ENCODE assay signal across 15 mouse cellular contexts in genomic region chr13:47345576-47345975, GRCm38 (mm10).
DNase-seq lines count a peak whose midpoint lies in the region; ATAC-seq lines count a peak whose summit lies in the region.
"Had no signal": no experiment of that assay in that cellular context is flagged by ENCODE, and none has a peak within 500 bp of the region (broad histone marks: within the 10 kb centered on the region; RNA-seq: fewer than 3 reads in every experiment).

No protein-coding gene starts in this region.

- WGBS in kidney, embryonic 16.5 days, result 51% methylated on average over 9 of the region's 9 CpGs
- 43% methylated on average over 9 of the region's 9 CpGs for WGBS in embryonic facial prominence, embryonic 14.5 days

- no peaks in the 10 kb centered on the region for H3K27me3 ChIP-seq in kidney, embryonic 16.5 days (ENCODE audit: insufficient read depth, low read length)
- no peaks in the 10 kb centered on the region for H3K27me3 ChIP-seq in embryonic facial prominence, embryonic 14.5 days (replicated peaks; ENCODE audit: control insufficient read depth, insufficient read depth, low read length)
- H3K27me3 ChIP-seq: embryonic facial prominence, embryonic 13.5 days; forebrain, embryonic 13.5 days had no signal

- H3K4me3 ChIP-seq in kidney, embryonic 16.5 days (ENCODE audit: low read length), result no peak overlapping the region
- H3K4me3 ChIP-seq in embryonic facial prominence, embryonic 14.5 days (ENCODE audit: low read depth, low read length), result no peak overlapping the region
- H3K4me3 ChIP-seq: embryonic facial prominence, embryonic 13.5 days; forebrain, embryonic 13.5 days; heart, embryonic 13.5 days; limb, embryonic 12.5 days had no signal

- no peak overlapping the region for H3K27ac ChIP-seq in kidney, embryonic 16.5 days (ENCODE audit: low read length)
- no peak overlapping the region for H3K27ac ChIP-seq in embryonic facial prominence, embryonic 14.5 days (replicated peaks; ENCODE audit: low read depth, low read length)
- H3K27ac ChIP-seq: embryonic facial prominence, embryonic 13.5 days; forebrain, embryonic 13.5 days; heart, embryonic 13.5 days; limb, embryonic 12.5 days had no signal

- H3K4me1 ChIP-seq in kidney, embryonic 16.5 days (ENCODE audit: insufficient read depth, low read length), result no peaks in the 10 kb centered on the region
- no peaks in the 10 kb centered on the region for H3K4me1 ChIP-seq in embryonic facial prominence, embryonic 14.5 days (ENCODE audit: control insufficient read depth, insufficient read depth, low read length)
- H3K4me1 ChIP-seq: embryonic facial prominence, embryonic 13.5 days; limb, embryonic 12.5 days had no signal

- no peak for ATAC-seq in kidney, embryonic 16.5 days (ENCODE audit: low FRiP score, low TSS enrichment)
- ATAC-seq in embryonic facial prominence, embryonic 14.5 days (ENCODE audit: low read depth), result no peak
- no peak for ATAC-seq in erythroid progenitor cell, adult 5-6 weeks (replicated peaks; ENCODE audit: low FRiP score, poor library complexity, severe bottlenecking)
- ATAC-seq: forebrain, embryonic 13.5 days had no signal

- no peaks in the 10 kb centered on the region for H3K9me3 ChIP-seq in kidney, embryonic 16.5 days (ENCODE audit: low read length)
- no peaks in the 10 kb centered on the region for H3K9me3 ChIP-seq in embryonic facial prominence, embryonic 14.5 days (ENCODE audit: control insufficient read depth, low read length)
- H3K9me3 ChIP-seq: embryonic facial prominence, embryonic 13.5 days; forebrain, embryonic 13.5 days; heart, embryonic 13.5 days; limb, embryonic 12.5 days had no signal

- DNase-seq in adrenal gland, adult 8-10 months, result peak; percentile 3
- DNase-seq in adrenal gland, postnatal 4 days (ENCODE audit: low spot score in 2 of 2), result no peak
- DNase-seq in kidney, postnatal 4 days, result peak; percentile 44 to 52
- peak; percentile 74 for DNase-seq in R1 (ENCODE audit: low read depth, low spot score)
- peak; percentile 43 for DNase-seq in embryonic facial prominence, embryonic 14.5 days (ENCODE audit: low spot score)
- no peak for DNase-seq in layer of hippocampus, adult 8-10 months (ENCODE audit: low spot score in 2 of 2)
- DNase-seq: cerebellum, adult 11-12 months; gastrocnemius, postnatal 25 days; kidney, adult 2 months had no signal

- no peak overlapping the region for H3K4me2 ChIP-seq in kidney, embryonic 16.5 days (replicated peaks; ENCODE audit: low read depth, low read length)
- H3K4me2 ChIP-seq in embryonic facial prominence, embryonic 14.5 days (ENCODE audit: low read depth, low read length), result no peak overlapping the region
- H3K4me2 ChIP-seq: embryonic facial prominence, embryonic 13.5 days; forebrain, embryonic 13.5 days; heart, embryonic 13.5 days; limb, embryonic 12.5 days had no signal

- H3K36me3 ChIP-seq in kidney, embryonic 16.5 days (ENCODE audit: insufficient read depth, low read length), result no peaks in the 10 kb centered on the region
- no peaks in the 10 kb centered on the region for H3K36me3 ChIP-seq in embryonic facial prominence, embryonic 14.5 days (ENCODE audit: control insufficient read depth, insufficient read depth, low read length)
- H3K36me3 ChIP-seq: embryonic facial prominence, embryonic 13.5 days; heart, embryonic 13.5 days; limb, embryonic 12.5 days had no signal

- H3K9ac ChIP-seq in kidney, embryonic 16.5 days (replicated peaks; ENCODE audit: low read length), result no peak overlapping the region
- H3K9ac ChIP-seq in embryonic facial prominence, embryonic 14.5 days (ENCODE audit: low read depth, low read length), result no peak overlapping the region
- H3K9ac ChIP-seq: embryonic facial prominence, embryonic 13.5 days; forebrain, embryonic 13.5 days; heart, embryonic 13.5 days; limb, embryonic 12.5 days had no signal

Comparison
In these comparisons a context has a peak if more than half of its experiments do, and no peak if none do; other contexts are left out.
1. DNase-seq: peak in adrenal gland, adult 8-10 months (single experiment), kidney, postnatal 4 days (2 of 2), R1 (single experiment) and embryonic facial prominence, embryonic 14.5 days (single experiment); none in adrenal gland, postnatal 4 days (0 of 2) and layer of hippocampus, adult 8-10 months (0 of 2).